15 mouse cellular contexts compared by ENCODE assay signal in the genomic region with DNA sequence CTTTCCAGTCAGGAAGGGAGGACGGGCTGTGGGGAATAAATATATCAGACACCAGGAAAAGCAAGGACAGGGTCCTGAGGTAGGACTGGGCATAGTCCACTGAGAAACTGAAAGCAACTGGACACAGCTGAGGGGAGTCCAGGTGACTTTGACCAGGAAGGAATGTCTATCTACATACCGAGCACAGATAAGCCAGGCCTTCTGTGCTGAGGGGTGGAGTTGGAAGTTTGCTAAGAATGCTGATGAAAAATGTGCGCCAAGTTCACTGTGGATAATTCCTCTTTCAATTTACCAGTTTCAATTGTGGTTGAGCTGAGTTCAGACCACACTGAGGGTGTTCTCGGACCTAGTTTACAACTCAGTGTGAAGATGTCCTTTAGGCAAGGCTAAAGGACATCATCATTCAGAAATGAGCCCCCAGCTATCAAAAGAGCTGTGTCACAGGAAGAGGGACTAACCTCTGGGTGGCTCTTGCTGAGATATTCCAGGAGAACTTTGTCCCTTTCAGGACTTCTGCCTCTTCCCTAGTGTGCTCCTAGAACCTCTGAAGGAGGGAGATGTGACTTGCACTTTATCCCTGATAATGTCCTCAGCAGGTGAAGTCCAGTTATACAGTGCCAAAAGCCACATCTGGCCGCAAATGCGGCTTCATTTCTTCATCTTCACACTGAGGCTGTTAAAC. TPM values are rescaled to one million over a fixed set of nuclear protein-coding genes. Genes with fewer than 3 reads are reported as not detected.
DNase-seq lines count a peak whose midpoint lies in the region; ATAC-seq and TF ChIP-seq lines count a peak whose summit lies in the region.
"Had no signal": no experiment of that assay in that cellular context is flagged by ENCODE, and none has a peak within 500 bp of the region (broad histone marks: within the 10 kb centered on the region; RNA-seq: fewer than 3 reads in every experiment).

No protein-coding gene starts in this region.

- DNase-seq in kidney, adult 2 months = peak; percentile 67
- no peak for DNase-seq in urinary bladder, postnatal 14 days (ENCODE audit: low spot score)
- DNase-seq in midbrain, embryonic 11.5 days (ENCODE audit: low spot score, missing footprints) = no peak
- no peak for DNase-seq in hindbrain, embryonic 14.5 days (ENCODE audit: low spot score)
- DNase-seq: cerebellum, adult 9-10 months; gastrocnemius, postnatal 10 days; thymus, postnatal 25 days had no signal

- no peak for TF ChIP-seq POLR2A in kidney, adult 2 months (IDR thresholded peaks at IDR 0.05; ENCODE audit: low read depth, low read length)

- H3K9ac ChIP-seq in kidney, embryonic 15.5 days = no peak overlapping the region
- no peak overlapping the region for H3K9ac ChIP-seq in intestine, postnatal 0 days (ENCODE audit: low read depth, low read length)
- no peak overlapping the region for H3K9ac ChIP-seq in midbrain, embryonic 11.5 days (ENCODE audit: low read length)
- H3K9ac ChIP-seq in hindbrain, embryonic 14.5 days = no peak overlapping the region
- H3K9ac ChIP-seq: embryonic facial prominence, embryonic 13.5 days; forebrain, embryonic 13.5 days; hindbrain, embryonic 13.5 days had no signal

- ATAC-seq in kidney, embryonic 15.5 days (replicated peaks; ENCODE audit: low FRiP score) = no peak
- ATAC-seq in granulocyte monocyte progenitor cell, adult 5-6 weeks (replicated peaks; ENCODE audit: poor library complexity, severe bottlenecking) = peak; percentile 21; the same call in 1 of the 2 replicates
- ATAC-seq in intestine, postnatal 0 days = peak; percentile 86
- no peak for ATAC-seq in midbrain, embryonic 11.5 days (ENCODE audit: low FRiP score)
- ATAC-seq in hindbrain, embryonic 14.5 days (ENCODE audit: low FRiP score) = no peak
- ATAC-seq: forebrain, embryonic 13.5 days had no signal

- H3K4me1 ChIP-seq in kidney, adult 2 months (ENCODE audit: control insufficient read depth, insufficient read depth, low read length) = peaks cover 15% of the 10 kb centered on the region; the same call in 1 of the 2 replicates
- H3K4me1 ChIP-seq in kidney, embryonic 15.5 days = peaks cover 7% of the 10 kb centered on the region
- no peaks in the 10 kb centered on the region for H3K4me1 ChIP-seq in intestine, postnatal 0 days (replicated peaks; ENCODE audit: control insufficient read depth, insufficient read depth, low read length)
- H3K4me1 ChIP-seq in megakaryocyte, embryonic 14.5 days = peaks cover 81% of the 10 kb centered on the region
- H3K4me1 ChIP-seq in midbrain, embryonic 11.5 days (ENCODE audit: control insufficient read depth, insufficient read depth, low read length) = peaks cover 4% of the 10 kb centered on the region; the same call in 1 of the 2 replicates
- no peaks in the 10 kb centered on the region for H3K4me1 ChIP-seq in hindbrain, embryonic 14.5 days (replicated peaks; ENCODE audit: control insufficient read depth, insufficient read depth, low read length)

- H3K4me3 ChIP-seq in kidney, adult 2 months (ENCODE audit: insufficient read depth, low read depth, low read length) = no peak overlapping the region
- H3K4me3 ChIP-seq in kidney, embryonic 15.5 days (replicated peaks) = no peak overlapping the region
- no peak overlapping the region for H3K4me3 ChIP-seq in intestine, postnatal 0 days (ENCODE audit: low read depth, low read length)
- peak overlapping the region; percentile 38 for H3K4me3 ChIP-seq in megakaryocyte, embryonic 14.5 days (replicated peaks)
- no peak overlapping the region for H3K4me3 ChIP-seq in midbrain, embryonic 11.5 days (ENCODE audit: low read depth, low read length)
- H3K4me3 ChIP-seq in hindbrain, embryonic 14.5 days (replicated peaks; ENCODE audit: low read length) = no peak overlapping the region
- H3K4me3 ChIP-seq: embryonic facial prominence, embryonic 13.5 days; forebrain, embryonic 13.5 days; hindbrain, embryonic 13.5 days; myocyte had no signal

- no peaks in the 10 kb centered on the region for H3K27me3 ChIP-seq in kidney, adult 2 months (replicated peaks; ENCODE audit: control insufficient read depth, insufficient read depth, low read length)
- H3K27me3 ChIP-seq in kidney, embryonic 15.5 days = no peaks in the 10 kb centered on the region
- no peaks in the 10 kb centered on the region for H3K27me3 ChIP-seq in intestine, postnatal 0 days (replicated peaks; ENCODE audit: control insufficient read depth, insufficient read depth, low read length)
- H3K27me3 ChIP-seq in megakaryocyte, embryonic 14.5 days (replicated peaks) = no peaks in the 10 kb centered on the region
- no peaks in the 10 kb centered on the region for H3K27me3 ChIP-seq in midbrain, embryonic 11.5 days (ENCODE audit: control insufficient read depth, insufficient read depth, low read length)
- no peaks in the 10 kb centered on the region for H3K27me3 ChIP-seq in hindbrain, embryonic 14.5 days (ENCODE audit: control insufficient read depth, insufficient read depth, low read length)
- H3K27me3 ChIP-seq: embryonic facial prominence, embryonic 13.5 days; forebrain, embryonic 13.5 days had no signal

- no peaks in the 10 kb centered on the region for H3K36me3 ChIP-seq in kidney, adult 2 months (ENCODE audit: control insufficient read depth, insufficient read depth, low read length)
- no peaks in the 10 kb centered on the region for H3K36me3 ChIP-seq in kidney, embryonic 15.5 days
- no peaks in the 10 kb centered on the region for H3K36me3 ChIP-seq in intestine, postnatal 0 days (ENCODE audit: control insufficient read depth, insufficient read depth)
- H3K36me3 ChIP-seq in megakaryocyte, embryonic 14.5 days (replicated peaks; ENCODE audit: low read length) = peaks cover 12% of the 10 kb centered on the region
- H3K36me3 ChIP-seq in midbrain, embryonic 11.5 days (ENCODE audit: control insufficient read depth, insufficient read depth, low read length) = no peaks in the 10 kb centered on the region
- no peaks in the 10 kb centered on the region for H3K36me3 ChIP-seq in hindbrain, embryonic 14.5 days (replicated peaks; ENCODE audit: control insufficient read depth, insufficient read depth)
- H3K36me3 ChIP-seq: embryonic facial prominence, embryonic 13.5 days; hindbrain, embryonic 13.5 days had no signal

- H3K4me2 ChIP-seq in kidney, embryonic 15.5 days = no peak overlapping the region
- peak overlapping the region; percentile 37 for H3K4me2 ChIP-seq in intestine, postnatal 0 days (replicated peaks; ENCODE audit: low read depth)
- H3K4me2 ChIP-seq in midbrain, embryonic 11.5 days = no peak overlapping the region
- no peak overlapping the region for H3K4me2 ChIP-seq in hindbrain, embryonic 14.5 days (replicated peaks)
- H3K4me2 ChIP-seq: embryonic facial prominence, embryonic 13.5 days; forebrain, embryonic 13.5 days; hindbrain, embryonic 13.5 days had no signal

- H3K27ac ChIP-seq in kidney, adult 2 months (ENCODE audit: insufficient read depth, low read depth, low read length) = peak overlapping the region; percentile 37
- no peak overlapping the region for H3K27ac ChIP-seq in kidney, embryonic 15.5 days
- H3K27ac ChIP-seq in intestine, postnatal 0 days (ENCODE audit: low read depth, low read length) = peak overlapping the region; percentile 66
- H3K27ac ChIP-seq in midbrain, embryonic 11.5 days (ENCODE audit: low read depth, low read length) = no peak overlapping the region
- H3K27ac ChIP-seq in hindbrain, embryonic 14.5 days = no peak overlapping the region
- H3K27ac ChIP-seq: embryonic facial prominence, embryonic 13.5 days; forebrain, embryonic 13.5 days; hindbrain, embryonic 13.5 days had no signal

- 38% methylated on average over 6 of the region's 6 CpGs for WGBS in kidney, adult 2 months
- 72% methylated on average over 6 of the region's 6 CpGs for WGBS in kidney, embryonic 15.5 days
- WGBS in intestine, postnatal 0 days = 29% methylated on average over 6 of the region's 6 CpGs
- WGBS in midbrain, embryonic 11.5 days = 77% methylated on average over 6 of the region's 6 CpGs
- 81% methylated on average over 6 of the region's 6 CpGs for WGBS in hindbrain, embryonic 14.5 days

- TF ChIP-seq CTCF in kidney, adult 2 months (conservative IDR thresholded peaks at IDR 0.05; ENCODE audit: insufficient read depth, insufficient read length, low read depth, low read length) = no peak
- TF ChIP-seq CTCF in intestine, postnatal 0 days (IDR thresholded peaks at IDR 0.05; ENCODE audit: low read depth) = no peak

- no peaks in the 10 kb centered on the region for H3K9me3 ChIP-seq in kidney, embryonic 15.5 days (replicated peaks)
- H3K9me3 ChIP-seq in intestine, postnatal 0 days (ENCODE audit: control insufficient read depth) = no peaks in the 10 kb centered on the region
- H3K9me3 ChIP-seq in megakaryocyte, embryonic 14.5 days = no peaks in the 10 kb centered on the region
- H3K9me3 ChIP-seq in midbrain, embryonic 11.5 days (ENCODE audit: control insufficient read depth, low read length) = no peaks in the 10 kb centered on the region
- no peaks in the 10 kb centered on the region for H3K9me3 ChIP-seq in hindbrain, embryonic 14.5 days (ENCODE audit: control insufficient read depth, low read length)
- H3K9me3 ChIP-seq: embryonic facial prominence, embryonic 13.5 days; forebrain, embryonic 13.5 days; hindbrain, embryonic 13.5 days had no signal

RNA-seq across cellular contexts. Expression of gene D5Ertd579e, which starts 5.3 kb away (rescaled TPM):
- 22.1 and 23.1 TPM in 2 replicates for polyA plus RNA-seq in kidney, adult 2 months (2012; rRNA removed)
- 19.7 and 21.6 TPM in 2 replicates for polyA plus RNA-seq in kidney, embryonic 15.5 days (2015; fragmentation: Nextera tagmentation; extraction: Ambion mirVana)
- total RNA-seq in granulocyte monocyte progenitor cell, adult 5-6 weeks (2014; fragmentation: Nextera tagmentation) = 20.5 and 20.9 TPM in 2 replicates
- total RNA-seq in granulocyte monocyte progenitor cell, adult 5-6 weeks (2017) = 14.2 and 23.8 TPM in 2 replicates
- polyA plus RNA-seq in intestine, postnatal 0 days (2015; fragmentation: Nextera tagmentation; extraction: Ambion mirVana) = 19.6 and 22.5 TPM in 2 replicates
- 3.7 and 4.2 TPM in 2 replicates for polyA plus RNA-seq in megakaryocyte, embryonic 14.5 days (2012; ENCODE audit: insufficient read depth, low replicate concordance)
- polyA plus RNA-seq in midbrain, embryonic 11.5 days (2014; fragmentation: Nextera tagmentation; extraction: Ambion mirVana) = 32.9 and 35.6 TPM in 2 replicates
- polyA plus RNA-seq in hindbrain, embryonic 14.5 days (2014; fragmentation: Nextera tagmentation; extraction: Ambion mirVana) = 45.3 and 47.0 TPM in 2 replicates

RNA-seq across cellular contexts. Expression of gene Bloc1s4, which starts 47.4 kb away (rescaled TPM):
- 15.8 and 21.1 TPM in 2 replicates for polyA plus RNA-seq in kidney, adult 2 months (2012; rRNA removed)
- polyA plus RNA-seq in kidney, embryonic 15.5 days (2015; fragmentation: Nextera tagmentation; extraction: Ambion mirVana) = 25.6 and 26.7 TPM in 2 replicates
- total RNA-seq in granulocyte monocyte progenitor cell, adult 5-6 weeks (2014; fragmentation: Nextera tagmentation) = 5.2 and 10.2 TPM in 2 replicates
- 17.1 and 20.9 TPM in 2 replicates for total RNA-seq in granulocyte monocyte progenitor cell, adult 5-6 weeks (2017)
- polyA plus RNA-seq in intestine, postnatal 0 days (2015; fragmentation: Nextera tagmentation; extraction: Ambion mirVana) = 22.0 and 22.5 TPM in 2 replicates
- polyA plus RNA-seq in megakaryocyte, embryonic 14.5 days (2012; ENCODE audit: insufficient read depth, low replicate concordance) = 27.2 and 43.7 TPM in 2 replicates
- polyA plus RNA-seq in midbrain, embryonic 11.5 days (2014; fragmentation: Nextera tagmentation; extraction: Ambion mirVana) = 20.8 and 23.3 TPM in 2 replicates
- 26.0 and 26.1 TPM in 2 replicates for polyA plus RNA-seq in hindbrain, embryonic 14.5 days (2014; fragmentation: Nextera tagmentation; extraction: Ambion mirVana)

Comparison
In these comparisons a context has a peak if more than half of its experiments do, and no peak if none do; other contexts are left out.
1. H3K27ac ChIP-seq: peak in kidney, adult 2 months (single experiment) and intestine, postnatal 0 days (single experiment); none in kidney, embryonic 15.5 days (single experiment), midbrain, embryonic 11.5 days (single experiment) and hindbrain, embryonic 14.5 days (single experiment).
2. ATAC-seq: peak in granulocyte monocyte progenitor cell, adult 5-6 weeks (single experiment) and intestine, postnatal 0 days (single experiment); none in kidney, embryonic 15.5 days (single experiment), midbrain, embryonic 11.5 days (single experiment) and hindbrain, embryonic 14.5 days (single experiment).